Mouse (Mus musculus) CH12.LX (cell line): ENCODE data around the gene Kif1bp. TPM values are rescaled to one million over a fixed set of nuclear protein-coding genes. Genes with fewer than 3 reads are reported as not detected.
A peak's percentile ranks its signal among the peaks of the same experiment; 100 is the strongest.

ENCODE experiments used
- DNase-seq: peaks from one replicate; pipeline ENCODE4 v3.0.0-alpha.2; 2013; ENCODE audit errors: extremely low read depth
- H3K27ac ChIP-seq: 2 replicates; pipeline ENCODE4 v1.5.1; 2012; ENCODE audit warnings: low read depth, mild to moderate bottlenecking, control low read depth, moderate library complexity; ENCODE audit not compliant: insufficient read depth
- H3K27me3 ChIP-seq: replicated peaks from 2 replicates; pipeline ENCODE3; 2012; ENCODE audit warnings: inconsistent platforms
- H3K36me3 ChIP-seq, 2 experiments: replicated peaks in 1 of 2; 2 replicates each; pipeline versions ENCODE3 to v1.6.1; 2012; ENCODE audit warnings: inconsistent platforms in 1 of 2, low read length in 1 of 2, mild to moderate bottlenecking in 1 of 2, mixed read lengths in 1 of 2, moderate library complexity in 1 of 2; ENCODE audit not compliant: control insufficient read depth in 1 of 2, insufficient read depth in 1 of 2
- H3K4me1 ChIP-seq, 2 experiments: 2 replicates each; pipeline ENCODE4 v1.6.1; 2012; ENCODE audit warnings: inconsistent platforms in 1 of 2, moderate library complexity in 1 of 2; ENCODE audit not compliant: insufficient read depth in 2 of 2, control insufficient read depth in 1 of 2
- H3K4me2 ChIP-seq: 2 replicates; pipeline ENCODE4 v1.6.1; 2012; ENCODE audit warnings: low read depth, mild to moderate bottlenecking, control low read depth; ENCODE audit not compliant: poor library complexity, insufficient read depth, severe bottlenecking
- H3K4me3 ChIP-seq, 3 experiments: fragments of 150-350 bp in 1 of 3; sonication (generic) in 1 of 3; replicated peaks in 1 of 3; 2 replicates each; pipeline versions ENCODE3 to v1.5.1; 2011 to 2012; ENCODE audit warnings: low read depth in 2 of 3, low read length in 2 of 3, mild to moderate bottlenecking in 2 of 3, moderate library complexity in 2 of 3, control low read depth in 1 of 3, improper control_type of control experiment in 1 of 3, inconsistent platforms in 1 of 3, mixed read lengths in 1 of 3; ENCODE audit not compliant: poor library complexity in 1 of 3
- H3K79me2 ChIP-seq: replicated peaks from 2 replicates; pipeline ENCODE4 v1.6.1; 2012; ENCODE audit warnings: mild to moderate bottlenecking, moderate library complexity; ENCODE audit not compliant: control insufficient read depth, poor library complexity, insufficient read depth, severe bottlenecking; ENCODE audit errors: extremely low read depth
- H3K9ac ChIP-seq: 2 replicates; pipeline ENCODE4 v1.6.1; 2012; ENCODE audit warnings: low read depth, mild to moderate bottlenecking, control low read depth, moderate library complexity; ENCODE audit not compliant: insufficient read depth
- H3K9me3 ChIP-seq: replicated peaks from 2 replicates; pipeline ENCODE3; 2012; ENCODE audit warnings: low read length, inconsistent platforms, mixed read lengths
- CHD2 ChIP-seq: IDR thresholded peaks from 2 replicates; pipeline ENCODE4 v1.6.1; 2011; ENCODE audit warnings: low read length, improper control_type of control experiment
- CTCF ChIP-seq, 2 experiments: IDR thresholded peaks in 1 of 2; conservative IDR thresholded peaks in 1 of 2; 2 replicates each; pipeline ENCODE4 v1.5.1; 2011 to 2012; ENCODE audit warnings: low read depth in 2 of 2, low read length in 2 of 2, improper control_type of control experiment in 1 of 2, inconsistent platforms in 1 of 2, mild to moderate bottlenecking in 1 of 2, moderate library complexity in 1 of 2
- E2F4 ChIP-seq: IDR thresholded peaks from 2 replicates; pipeline ENCODE4 v1.6.1; 2011; ENCODE audit warnings: low read depth, low read length, improper control_type of control experiment; ENCODE audit not compliant: insufficient replicate concordance
- ELF1 ChIP-seq: IDR thresholded peaks from 2 replicates; pipeline ENCODE4 v1.6.1; 2014; ENCODE audit warnings: low read depth, mild to moderate bottlenecking, inconsistent platforms, low read length, improper control_type of control experiment
- ETS1 ChIP-seq: conservative IDR thresholded peaks from 2 replicates; pipeline ENCODE4 v1.6.1; 2012; ENCODE audit warnings: low read depth, mild to moderate bottlenecking, inconsistent platforms, low read length, improper control_type of control experiment, moderate library complexity
- JUN ChIP-seq: IDR thresholded peaks from 2 replicates; pipeline ENCODE4 v1.6.1; 2011; ENCODE audit warnings: low read depth, mild to moderate bottlenecking, low read length, improper control_type of control experiment, moderate library complexity; ENCODE audit not compliant: insufficient read depth
- JUND ChIP-seq: conservative IDR thresholded peaks from 2 replicates; pipeline ENCODE4 v1.6.1; 2011; ENCODE audit warnings: low read depth, low read length, improper control_type of control experiment
- MAX ChIP-seq: IDR thresholded peaks from 2 replicates; pipeline ENCODE4 v1.6.1; 2011; ENCODE audit warnings: low read length, improper control_type of control experiment
- MEF2A ChIP-seq: IDR thresholded peaks from 2 replicates; pipeline ENCODE4 v1.6.1; 2014; ENCODE audit warnings: low read depth, mild to moderate bottlenecking, inconsistent platforms, low read length, improper control_type of control experiment, borderline replicate concordance
- MYC ChIP-seq: IDR thresholded peaks from 2 replicates; pipeline ENCODE4 v1.6.1; 2011; ENCODE audit warnings: low read depth, mild to moderate bottlenecking, improper control_type of control experiment, low read length
- NELFE ChIP-seq: IDR thresholded peaks from 2 replicates; pipeline ENCODE4 v1.6.1; 2011; ENCODE audit warnings: low read depth, low read length, improper control_type of control experiment
- PAX5 ChIP-seq: IDR thresholded peaks from 2 replicates; pipeline ENCODE4 v1.6.1; 2012; ENCODE audit warnings: low read length, inconsistent platforms, mixed read lengths
- RAD21 ChIP-seq: IDR thresholded peaks from 2 replicates; pipeline ENCODE4 v1.6.1; 2011; ENCODE audit warnings: low read depth, mild to moderate bottlenecking, low read length, improper control_type of control experiment, moderate library complexity
- SMC3 ChIP-seq: IDR thresholded peaks from 2 replicates; pipeline ENCODE4 v1.6.1; 2011; ENCODE audit warnings: low read depth, low read length, improper control_type of control experiment
- TCF12 ChIP-seq: IDR thresholded peaks from 2 replicates; pipeline ENCODE4 v1.6.1; 2014; ENCODE audit warnings: low read depth, mild to moderate bottlenecking, inconsistent platforms, low read length, improper control_type of control experiment
- ZC3H11A ChIP-seq: IDR thresholded peaks from 2 replicates; pipeline ENCODE4 v1.6.1; 2012; ENCODE audit warnings: low read depth, mild to moderate bottlenecking, inconsistent platforms, low read length, improper control_type of control experiment
- ZKSCAN1 ChIP-seq: IDR thresholded peaks from 2 replicates; pipeline ENCODE4 v1.6.1; 2012; ENCODE audit warnings: low read depth, inconsistent platforms, low read length, improper control_type of control experiment, borderline replicate concordance
- ZMIZ1 ChIP-seq: IDR thresholded peaks from 2 replicates; pipeline ENCODE4 v1.6.1; 2012; ENCODE audit warnings: low read depth, mild to moderate bottlenecking, inconsistent platforms, low read length, improper control_type of control experiment
- dilution Hi-C: fragments of 300-500 bp; cut with MboI; formaldehyde crosslinking; loops from 2 replicates; pipeline ENCODE4 v1.14.3; 2020; ENCODE audit warnings: low sequenced_read_pairs; ENCODE audit not compliant: extremely low pct_unique_long_range_greater_than_20kb, extremely low pct_ligation_motif_present
- in situ Hi-C: fragments of 300-500 bp; cut with MboI; formaldehyde crosslinking; loops from 3 replicates; pipeline ENCODE4 v1.14.3; 2019; ENCODE audit warnings: low sequenced_read_pairs, low pct_ligation_motif_present, low pct_unique_long_range_greater_than_20kb, mixed read lengths
- polyA plus RNA-seq: library from polyadenylated mRNA; unstranded; fragments of >175 nt; gene quantifications from 2 replicates; pipeline ENCODE4 v1.2.1, GENCODE M21; 2012; ENCODE audit warnings: low read depth; ENCODE audit not compliant: insufficient read length
- total RNA-seq, 2 experiments: library from RNA; depleted of rRNA; stranded (reverse); fragments of 300-350 nt in 1 of 2; fragments of >200 nt in 1 of 2; gene quantifications; 2 replicates each; pipeline ENCODE4 v1.2.3; 2012 to 2014

Kif1bp gene
- total and polyA plus RNA-seq, 3 experiments = 12.9 to 23.1 (median 15.3) TPM

DNA sequence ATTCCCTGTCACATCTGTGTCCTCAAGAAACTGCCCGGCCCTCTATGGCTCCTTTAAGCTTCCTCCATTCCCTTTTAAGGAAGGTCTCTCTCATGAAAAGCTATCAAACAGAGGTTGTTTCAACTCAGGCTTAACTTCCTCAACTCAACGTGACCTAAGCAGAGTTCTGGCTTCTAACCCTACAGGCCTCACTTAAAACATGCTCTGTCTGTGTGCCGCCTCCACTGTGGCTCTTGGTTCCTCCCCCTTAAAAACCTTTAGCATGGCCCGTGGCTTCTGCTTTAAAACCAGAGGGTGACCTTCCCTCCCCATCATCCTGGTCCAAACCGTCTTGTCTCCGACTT, 21.7 kb downstream of the Kif1bp start:
- dilution Hi-C loops = no loop called here
- DNase-seq = no peak

DNA sequence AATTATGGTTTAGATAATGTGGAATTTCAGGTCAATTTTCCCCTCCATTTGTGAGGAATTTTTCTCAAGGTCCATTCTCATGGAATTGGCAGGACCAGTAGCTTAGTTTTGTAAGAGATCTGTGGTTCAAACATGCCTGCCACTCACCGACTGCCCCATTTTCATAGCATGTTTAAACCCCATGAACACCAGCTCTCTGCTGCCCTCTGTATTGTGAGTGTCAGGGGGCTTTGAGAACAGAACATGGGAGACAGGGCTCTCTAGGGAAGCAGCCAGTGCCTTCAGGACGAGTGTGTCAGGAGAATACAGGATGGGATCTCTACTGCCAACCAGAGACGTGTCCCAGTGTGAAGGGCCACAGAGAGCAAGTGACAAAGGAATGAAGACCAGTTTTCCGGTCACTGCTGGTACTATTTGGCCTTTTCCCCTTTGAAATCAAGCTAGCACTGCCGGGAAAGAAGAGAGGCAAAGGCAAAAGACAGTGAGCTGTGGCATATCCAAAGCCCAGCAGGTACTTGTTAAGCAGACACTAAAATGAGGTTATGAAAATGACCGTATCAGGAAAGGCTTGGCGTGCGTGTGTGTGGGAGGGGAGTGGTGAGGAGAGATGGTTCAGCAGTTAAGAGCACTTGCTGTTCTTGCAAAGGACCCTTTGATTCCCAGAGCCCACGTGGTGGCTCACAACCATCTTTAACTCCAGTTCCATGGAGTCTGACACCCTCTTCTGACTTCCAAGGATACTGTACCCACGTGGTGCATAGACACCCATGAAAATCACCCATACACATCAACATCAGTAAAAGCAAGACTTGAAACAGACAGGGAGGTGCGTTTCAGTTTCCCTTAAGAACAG, 22.3 kb downstream of the Kif1bp start:
- no peak overlapping the region for H3K4me3 ChIP-seq
- in situ Hi-C loops = no loop called here
- dilution Hi-C loops = no loop called here

More for the DNA sequence above, 21.7 kb downstream of the Kif1bp start:
- H3K9me3 ChIP-seq = no peaks in the 10 kb centered on the region
- in situ Hi-C loops = no loop called here
- H3K27me3 ChIP-seq = no peaks in the 10 kb centered on the region
- peaks cover 15 to 42% of the 10 kb centered on the region in 2 experiments for H3K36me3 ChIP-seq
- H3K4me2 ChIP-seq = no peak overlapping the region
- H3K27ac ChIP-seq = no peak overlapping the region
- H3K4me1 ChIP-seq = peaks cover 3 to 15% of the 10 kb centered on the region in 2 experiments; a peak in 3 of 4 replicates
- TF ChIP-seq MYC (no peak), ELF1 (no peak), NELFE (no peak), JUN (no peak), E2F4 (no peak), ZC3H11A (no peak)
- TF ChIP-seq, all 38 proteins: peak for 0
- Histone ChIP-seq H3K79me2 (no peaks in the 10 kb centered on the region), H3K4me3 (no peak overlapping the region), H3K9ac (no peak overlapping the region)

More for the DNA sequence above, 22.3 kb downstream of the Kif1bp start:
- H3K79me2 ChIP-seq = no peaks in the 10 kb centered on the region
- no peaks in the 10 kb centered on the region for H3K27me3 ChIP-seq
- no peak for DNase-seq
- TF ChIP-seq MAX (no peak), E2F4 (no peak), JUND (no peak), NELFE (no peak), CHD2 (no peak), PAX5 (no peak), ZMIZ1 (no peak), CTCF (conservative IDR thresholded peaks at IDR 0.05 in 1 of 2, IDR thresholded peaks at IDR 0.05 in 1 of 2; ENCODE audit: low read depth in 2 of 2, low read length in 2 of 2) (peak in 1 of 2 experiments; percentile 56; a peak in 2 of 4 replicates), ETS1 (no peak), ZKSCAN1 (no peak), TCF12 (no peak), MEF2A (no peak), RAD21 (peak; percentile 28), SMC3 (peak; percentile 38)
- H3K27ac ChIP-seq = no peak overlapping the region
- H3K4me1 ChIP-seq = peaks cover 3 to 15% of the 10 kb centered on the region in 2 experiments; a peak in 3 of 4 replicates
- H3K36me3 ChIP-seq = peaks cover 12 to 39% of the 10 kb centered on the region in 2 experiments
- H3K9me3 ChIP-seq = no peaks in the 10 kb centered on the region
- no peak overlapping the region for H3K9ac ChIP-seq
- no peak overlapping the region for H3K4me2 ChIP-seq
